Mouse (Mus musculus) CD4-positive naive resting alpha-beta T cell, adult 57 days (primary cell): ENCODE data around the gene Foxr2. TPM values are rescaled to one million over a fixed set of nuclear protein-coding genes. Genes with fewer than 3 reads are reported as not detected.

Experiments
- total RNA-seq: library from RNA; stranded (reverse); gene quantifications from one replicate; pipeline ENCODE4 v1.2.4, GENCODE M21; 2023

Gene Foxr2
- total RNA-seq = not detected

DNA sequence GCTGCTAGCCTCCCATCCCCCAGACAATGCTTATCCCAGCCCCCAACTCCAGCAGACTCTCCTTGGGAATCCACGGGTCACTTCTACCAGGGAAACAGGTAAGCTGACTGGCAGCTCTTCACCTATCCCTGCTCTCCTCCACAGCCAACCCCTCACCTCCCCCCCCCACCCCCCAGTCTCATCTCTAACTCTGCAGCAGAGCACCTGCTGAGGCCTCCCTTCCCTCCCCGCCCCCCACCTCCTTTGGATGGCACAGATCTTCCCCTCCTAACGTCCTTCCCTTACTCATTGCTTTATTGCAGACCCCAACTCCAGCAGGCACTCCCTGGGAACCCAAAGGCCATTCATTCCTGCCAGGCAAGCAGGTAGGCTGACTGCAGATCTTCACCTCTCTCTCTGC lies at the start of gene Foxr2:
Gene Foxr2, plus strand, starts transcription at position 301 of the 400 bp plus-strand sequence.

DNA sequence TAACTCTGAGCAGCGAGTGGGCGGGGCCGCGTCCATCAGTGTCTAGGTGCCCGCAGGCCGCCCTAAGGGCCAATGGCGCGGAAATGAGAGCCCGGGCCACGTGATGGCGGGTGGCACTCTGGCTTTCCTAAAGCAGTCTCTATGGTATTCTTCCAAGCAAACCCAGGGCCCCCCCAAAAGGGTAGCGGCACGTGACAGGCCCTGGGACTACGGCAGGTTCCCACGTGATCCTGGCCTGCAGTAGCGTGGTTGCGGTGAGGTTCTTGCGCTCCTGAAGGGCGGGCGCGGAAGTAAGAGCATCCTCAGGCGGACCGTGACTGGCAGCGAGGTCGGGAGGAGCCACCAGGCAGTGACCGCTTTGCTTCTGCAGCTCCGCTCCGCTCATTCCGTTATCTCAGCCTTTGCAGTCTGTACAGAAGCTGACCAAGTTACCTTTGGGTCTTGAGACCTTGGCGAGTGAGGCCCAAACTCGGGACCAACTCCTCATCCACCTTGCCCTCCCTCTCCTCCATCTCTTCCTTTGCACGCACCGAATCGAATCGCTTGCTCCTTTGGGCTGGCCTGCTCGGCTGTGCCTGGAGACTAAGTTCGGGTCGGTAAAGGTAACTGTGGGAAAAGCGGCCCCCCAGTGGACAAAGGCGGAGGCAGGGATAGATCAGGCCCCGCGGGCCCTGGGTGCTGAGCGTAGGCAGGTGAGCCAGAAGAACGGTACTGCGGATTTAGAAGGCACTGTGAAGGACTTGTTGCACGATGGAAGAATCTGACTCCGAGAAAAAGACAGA lies 21.3 kb downstream of the Foxr2 start, which contains the start of gene Rragb:
Gene Rragb, plus strand, starts transcription at position 248 of the 782 bp plus-strand sequence.

Other genes with a start within 250 kb of the Foxr2 start
- gene Usp51, start 112.3 kb upstream of the Foxr2 start, total RNA-seq = not detected
- gene Mageh1, start 81.2 kb upstream of the Foxr2 start, total RNA-seq = not detected
- 10.5 TPM for gene Rragb, start 21.2 kb downstream of the Foxr2 start, total RNA-seq
- gene Klf8, start 118.7 kb downstream of the Foxr2 start, total RNA-seq = 3.0 TPM